Mouse (Mus musculus): Measurements from ENCODE around the gene Gbp10.
"Not testable (repeated sequence)": the region's sequence is repeated elsewhere in the genome, so short reads cannot be mapped to it uniquely, and the experiment has no call there.

Gbp10 gene

DNA sequence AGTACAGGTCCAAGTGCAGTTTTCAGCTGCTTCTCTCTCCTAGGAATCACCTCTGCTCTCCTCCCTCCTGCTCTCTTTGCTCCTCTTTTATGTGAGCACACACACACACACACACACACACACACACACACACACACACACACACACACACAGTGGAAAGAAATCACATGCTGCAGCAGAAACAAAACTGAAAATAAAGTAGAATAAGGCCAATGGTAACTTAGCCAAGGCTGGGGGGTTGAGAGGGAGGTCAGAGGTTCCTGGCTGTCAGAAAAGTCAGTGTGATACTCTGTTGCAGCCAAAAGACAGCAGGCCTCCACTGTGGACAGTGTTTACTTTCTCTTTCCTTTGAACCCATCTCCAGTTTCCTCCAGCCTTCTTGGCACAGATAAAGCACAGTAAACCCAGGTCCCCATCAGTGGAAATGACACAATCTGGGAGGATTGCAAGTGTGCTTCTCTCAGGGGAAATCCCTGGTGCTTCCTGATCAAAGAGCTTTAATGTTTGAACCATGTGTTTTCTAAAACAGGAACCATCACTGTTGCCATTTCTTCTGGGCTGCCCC is at the start of gene Gbp10:
Gene Gbp10, minus strand, starts transcription at position 51 of the 565 bp plus-strand sequence.
- not testable (repeated sequence) for DNase-seq

DNA sequence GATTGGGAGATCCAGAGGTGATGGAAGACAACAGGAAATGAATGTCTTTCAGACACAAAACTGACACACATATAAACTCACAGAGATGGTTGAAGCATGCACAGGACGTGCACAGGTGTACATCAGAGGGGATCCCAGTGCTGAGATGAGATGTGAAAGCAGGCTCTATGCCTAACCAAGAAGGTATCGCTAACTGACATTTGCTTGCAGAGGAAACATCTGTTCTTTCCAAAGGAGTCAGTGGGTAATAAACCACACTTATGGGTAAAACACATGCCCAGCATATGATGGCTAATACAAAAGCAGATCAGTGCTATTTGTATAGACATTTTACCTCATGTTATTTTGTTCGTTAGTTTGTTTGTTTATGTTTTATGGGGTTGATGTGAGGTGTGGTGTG is 21.3 kb upstream of the Gbp10 start:
- DNase-seq, result not testable (repeated sequence)

DNA sequence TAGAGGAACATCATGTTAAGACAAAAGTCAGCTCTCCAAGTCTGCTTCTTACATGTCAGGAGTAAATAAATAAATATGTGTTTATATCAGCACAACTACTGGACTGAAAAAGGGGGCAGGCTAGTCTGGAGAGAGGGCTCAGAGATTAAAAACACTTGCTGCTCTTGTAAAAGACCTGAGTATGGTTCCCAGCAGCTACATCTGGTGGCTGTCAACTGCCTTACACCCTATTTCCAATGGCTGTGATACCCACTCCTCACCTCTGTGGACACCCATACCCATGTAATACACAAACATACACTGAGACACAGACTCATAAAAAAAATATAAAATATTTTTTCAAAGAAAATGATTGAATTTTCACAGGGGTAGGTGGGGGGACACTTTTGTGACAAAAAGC is 13.2 kb upstream of the Gbp10 start:
- no peak for DNase-seq

DNA sequence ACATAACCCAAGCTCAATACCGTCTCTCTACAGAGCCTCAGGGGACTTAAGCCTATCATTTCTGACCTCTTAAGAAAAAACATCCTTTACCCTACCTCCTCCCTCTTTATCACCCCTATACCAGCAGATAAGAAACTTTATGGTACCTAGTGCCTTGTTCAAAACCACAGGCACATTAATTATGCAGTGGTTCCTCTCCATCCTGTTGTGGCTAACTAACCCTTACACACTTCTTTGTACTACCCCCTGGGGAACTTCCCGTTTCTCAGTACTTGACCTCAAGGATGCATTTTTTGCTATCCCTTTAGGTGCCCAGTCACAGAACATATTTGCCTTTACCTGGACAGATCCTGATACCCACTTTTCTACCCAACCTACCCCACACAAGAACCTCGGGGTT is 5.4 kb upstream of the Gbp10 start:
- DNase-seq, result not testable (repeated sequence)

DNA sequence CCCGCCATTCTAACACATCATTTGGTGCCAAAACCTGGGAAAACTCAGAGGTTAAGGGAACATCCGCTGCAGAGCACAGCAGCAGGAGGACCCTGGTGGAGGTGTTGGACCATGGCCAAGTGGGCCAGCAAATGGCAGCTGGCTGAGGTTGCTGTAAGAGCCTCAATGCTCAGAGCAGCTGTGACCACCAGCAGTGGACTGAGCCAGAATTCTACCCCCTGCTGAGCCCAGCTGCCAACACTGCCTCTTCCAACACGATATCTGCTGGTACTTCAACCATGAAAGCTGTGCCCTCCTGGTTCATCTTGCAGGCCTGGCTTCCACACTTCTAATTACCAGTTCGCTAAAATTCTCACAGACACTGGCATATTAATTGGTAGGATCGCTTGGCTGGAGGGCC is 1.6 kb upstream of the Gbp10 start:
- not testable (repeated sequence) for DNase-seq

DNA sequence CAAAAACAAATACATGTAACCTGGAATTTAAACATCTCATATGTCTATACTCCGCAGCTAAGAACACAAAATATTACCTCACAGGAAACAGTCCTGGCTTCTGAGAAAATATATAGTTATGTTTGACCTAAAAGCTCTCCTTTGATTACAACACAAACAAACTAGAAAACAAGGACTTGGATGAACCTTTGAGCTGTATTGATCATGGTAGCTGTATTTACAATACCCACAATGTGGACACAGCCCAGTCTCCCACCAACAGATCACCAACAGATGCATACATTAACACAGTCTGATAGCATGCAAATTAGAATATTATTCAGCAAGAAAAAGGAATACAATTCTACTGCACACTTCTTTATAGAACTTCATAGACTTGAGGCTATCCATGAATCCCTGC is 931 bp downstream of the Gbp10 start:
- not testable (repeated sequence) for DNase-seq

DNA sequence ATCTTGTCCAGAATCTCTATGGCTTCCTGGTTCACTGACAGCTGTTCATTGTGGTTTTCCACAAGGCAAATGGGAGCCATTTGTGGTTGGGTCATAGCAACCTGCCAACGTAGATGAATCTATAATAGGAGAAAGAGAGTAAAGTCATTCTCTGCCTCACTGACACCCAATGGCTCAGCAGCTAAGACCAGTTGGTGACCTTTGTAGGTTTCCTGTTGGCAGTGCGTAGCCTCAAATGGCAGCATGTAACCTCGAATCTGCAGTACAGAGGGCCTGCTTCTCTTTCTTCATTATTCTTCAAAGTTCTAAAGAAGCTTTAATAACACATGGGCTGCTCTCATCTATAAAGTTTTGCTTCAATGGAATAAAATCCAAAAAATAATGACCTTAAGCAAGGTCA is 3.3 kb downstream of the Gbp10 start:
- DNase-seq, result not testable (repeated sequence)

DNA sequence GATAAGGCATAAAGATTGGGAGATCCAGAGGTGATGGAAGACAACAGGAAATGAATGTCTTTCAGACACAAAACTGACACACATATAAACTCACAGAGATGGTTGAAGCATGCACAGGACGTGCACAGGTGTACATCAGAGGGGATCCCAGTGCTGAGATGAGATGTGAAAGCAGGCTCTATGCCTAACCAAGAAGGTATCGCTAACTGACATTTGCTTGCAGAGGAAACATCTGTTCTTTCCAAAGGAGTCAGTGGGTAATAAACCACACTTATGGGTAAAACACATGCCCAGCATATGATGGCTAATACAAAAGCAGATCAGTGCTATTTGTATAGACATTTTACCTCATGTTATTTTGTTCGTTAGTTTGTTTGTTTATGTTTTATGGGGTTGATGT is 30.4 kb downstream of the Gbp10 start:
- DNase-seq, result not testable (repeated sequence)

DNA sequence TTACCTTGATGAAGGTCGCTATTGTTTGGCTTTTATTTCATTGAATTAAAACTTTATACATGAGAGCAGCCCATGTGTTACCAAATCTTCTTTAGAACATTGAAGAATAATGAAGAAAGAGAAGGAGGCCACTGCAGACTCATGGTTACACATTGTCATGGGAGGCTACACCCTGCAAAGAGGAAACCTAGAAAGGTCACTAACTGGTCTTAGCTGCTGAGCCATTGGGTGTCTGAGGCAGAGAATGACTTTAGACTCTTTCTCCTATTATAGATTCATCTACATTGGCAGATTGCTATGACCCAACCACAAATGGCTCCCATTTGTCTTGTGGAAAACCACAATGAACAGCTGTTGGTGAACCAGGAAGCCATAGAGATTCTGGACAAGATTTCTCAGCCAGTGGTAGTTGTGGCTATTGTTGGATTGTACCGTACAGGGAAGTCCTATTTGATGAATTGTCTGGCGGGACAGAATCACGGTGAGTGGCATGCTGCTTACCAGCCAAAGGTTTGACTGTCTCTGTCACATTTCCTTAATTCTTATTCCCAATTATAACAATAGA is 38.5 kb downstream of the Gbp10 start:
- not testable (repeated sequence) for DNase-seq

DNA sequence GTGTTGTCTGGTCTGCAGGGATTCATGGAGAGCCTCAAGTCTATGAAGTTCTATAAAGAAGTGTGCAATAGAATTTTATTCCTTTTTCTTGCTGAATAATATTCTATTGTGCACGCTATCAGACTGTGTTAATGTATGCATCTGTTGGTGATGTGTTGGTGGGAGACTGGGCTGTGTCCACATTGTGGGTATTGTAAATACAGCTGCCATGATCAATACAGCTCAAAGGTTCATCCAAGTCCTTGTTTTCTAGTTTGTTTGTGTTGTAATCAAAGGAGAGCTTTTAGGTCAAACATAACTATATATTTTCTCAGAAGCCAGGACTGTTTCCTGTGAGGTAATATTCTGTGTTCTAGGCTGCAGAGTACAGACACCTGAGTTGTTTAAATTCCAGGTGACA is 40.2 kb downstream of the Gbp10 start:
- not testable (repeated sequence) for DNase-seq

DNA sequence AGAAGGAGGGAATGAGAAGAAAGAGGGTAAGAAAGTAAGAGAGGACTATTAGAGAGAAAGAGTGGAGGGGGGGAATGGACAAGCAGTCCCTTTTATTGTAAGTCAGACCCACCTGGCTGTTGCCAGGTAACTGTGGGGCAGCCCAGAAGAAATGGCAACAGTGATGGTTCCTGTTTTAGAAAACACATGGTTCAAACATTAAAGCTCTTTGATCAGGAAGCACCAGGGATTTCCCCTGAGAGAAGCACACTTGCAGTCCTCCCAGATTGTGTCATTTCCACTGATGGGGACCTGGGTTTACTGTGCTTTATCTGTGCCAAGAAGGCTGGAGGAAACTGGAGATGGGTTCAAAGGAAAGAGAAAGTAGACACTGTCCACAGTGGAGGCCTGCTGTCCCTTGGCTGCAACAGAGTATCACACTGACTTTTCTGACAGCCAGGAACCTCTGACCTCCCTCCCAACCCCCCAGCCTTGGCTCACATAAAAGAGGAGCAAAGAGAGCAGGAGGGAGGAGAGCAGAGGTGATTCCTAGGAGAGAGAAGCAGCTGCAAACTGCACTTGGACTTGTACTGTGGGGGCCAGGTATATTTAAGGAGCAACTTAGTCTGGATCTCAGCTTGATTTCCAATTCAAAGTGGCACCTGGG is 41.3 kb downstream of the Gbp10 start:
- DNase-seq, result not testable (repeated sequence)

DNA sequence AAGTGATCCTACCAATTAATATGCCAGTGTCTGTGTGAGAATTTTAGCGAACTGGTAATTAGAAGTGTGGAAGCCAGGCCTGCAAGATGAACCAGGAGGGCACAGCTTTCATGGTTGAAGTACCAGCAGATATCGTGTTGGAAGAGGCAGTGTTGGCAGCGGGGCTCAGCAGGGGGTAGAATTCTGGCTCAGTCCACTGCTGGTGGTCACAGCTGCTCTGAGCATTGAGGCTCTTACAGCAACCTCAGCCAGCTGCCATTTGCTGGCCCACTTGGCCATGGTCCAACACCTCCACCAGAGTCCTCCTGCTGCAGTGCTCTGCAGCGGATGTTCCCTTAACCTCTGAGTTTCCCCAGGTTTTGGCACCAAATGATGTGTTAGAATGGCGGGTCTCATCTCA is 43.0 kb downstream of the Gbp10 start:
- DNase-seq, result not testable (repeated sequence)

DNA sequence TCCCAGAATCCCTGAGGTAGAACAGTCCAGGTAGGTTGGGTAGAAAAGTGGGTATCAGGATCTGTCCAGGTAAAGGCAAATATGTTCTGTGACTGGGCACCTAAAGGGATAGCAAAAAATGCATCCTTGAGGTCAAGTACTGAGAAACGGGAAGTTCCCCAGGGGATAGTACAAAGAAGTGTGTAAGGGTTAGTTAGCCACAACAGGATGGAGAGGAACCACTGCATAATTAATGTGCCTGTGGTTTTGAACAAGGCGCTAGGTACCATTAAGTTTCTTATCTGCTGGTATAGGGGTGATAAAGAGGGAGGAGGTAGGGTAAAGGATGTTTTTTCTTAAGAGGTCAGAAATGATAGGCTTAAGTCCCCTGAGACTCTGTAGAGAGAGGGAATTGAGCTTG is 46.8 kb downstream of the Gbp10 start:
- DNase-seq, result not testable (repeated sequence)

DNA sequence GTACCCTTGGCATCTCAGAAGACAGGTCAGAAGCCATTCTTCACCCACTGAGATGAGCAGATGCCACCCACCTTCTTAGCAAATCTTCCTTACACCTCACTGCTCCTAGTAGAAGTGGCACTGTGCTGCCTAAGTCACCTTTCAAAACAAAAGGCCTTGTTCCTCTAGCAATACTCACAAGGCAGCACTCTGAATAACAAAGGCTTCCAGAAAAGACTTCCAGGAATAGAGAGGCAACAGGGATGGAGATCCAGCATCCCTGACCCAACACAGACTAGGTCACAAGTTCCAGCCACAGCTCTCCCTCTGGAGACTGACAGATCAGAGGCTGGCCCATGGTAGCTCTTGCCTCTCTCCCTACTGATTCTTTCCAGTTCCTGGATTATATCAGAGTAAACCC is 57.9 kb downstream of the Gbp10 start:
- DNase-seq, result no peak

Data from right cerebral cortex, postnatal 25 days (tissue).